Mouse (Mus musculus): Measurements from ENCODE around the gene Gamt. TPM values are rescaled to one million over a fixed set of nuclear protein-coding genes. Genes with fewer than 3 reads are reported as not detected.

The Gamt gene
- polyA plus RNA-seq, 1 experiment from 2014 or later, result 61.2 TPM

- Histone ChIP-seq H3K4me1 (replicated peaks; ENCODE audit: control insufficient read depth, insufficient read depth, low read length) (peaks cover 45% of the 10 kb centered on the region), H3K9me3 (ENCODE audit: control insufficient read depth, low read length) (no peaks in the 10 kb centered on the region), H3K9ac (ENCODE audit: low read length) (peak overlapping the region; percentile 97), H3K27me3 (replicated peaks; ENCODE audit: control insufficient read depth, insufficient read depth, low read length) (no peaks in the 10 kb centered on the region), H3K4me2 (ENCODE audit: low read length) (peak overlapping the region; percentile 92), H3K4me3 (ENCODE audit: low read depth, low read length) (peak overlapping the region; percentile 98), H3K36me3 (ENCODE audit: control insufficient read depth, insufficient read depth, low read length) (peaks cover 16% of the 10 kb centered on the region; the same call in 1 of the 2 replicates), H3K27ac (ENCODE audit: low read depth) (peak overlapping the region; percentile 67; the same call in 1 of the 2 replicates)
- DNase-seq (ENCODE audit: low spot score) (peak; percentile 93), ATAC-seq (replicated peaks; ENCODE audit: low FRiP score, low TSS enrichment, low read depth) (peak; percentile 45; the same call in 1 of the 2 replicates)
- WGBS, result 2% methylated on average over 81 of the region's 81 CpGs
These were observed 3.7 kb upstream of the Gamt start for GRCm38 (mm10) chr10:80264341-80265148.

- H3K36me3 ChIP-seq (ENCODE audit: control insufficient read depth, insufficient read depth, low read length), result peaks cover 21% of the 10 kb centered on the region
- ATAC-seq (replicated peaks; ENCODE audit: low FRiP score, low TSS enrichment, low read depth) (no peak), DNase-seq (ENCODE audit: low spot score) (no peak)
- no peak overlapping the region for H3K27ac ChIP-seq (ENCODE audit: low read depth)
- no peak overlapping the region for H3K4me3 ChIP-seq (ENCODE audit: low read depth, low read length)
- H3K27me3 ChIP-seq (replicated peaks; ENCODE audit: control insufficient read depth, insufficient read depth, low read length), result no peaks in the 10 kb centered on the region
- WGBS, result 89% methylated on average over 10 of the region's 10 CpGs
- H3K4me2 ChIP-seq (ENCODE audit: low read length), result no peak overlapping the region; the same call in 1 of the 2 replicates
- H3K9me3 ChIP-seq (ENCODE audit: control insufficient read depth, low read length), result no peaks in the 10 kb centered on the region
- H3K4me1 ChIP-seq (replicated peaks; ENCODE audit: control insufficient read depth, insufficient read depth, low read length), result peaks cover 43% of the 10 kb centered on the region
- no peak overlapping the region for H3K9ac ChIP-seq (ENCODE audit: low read length)
These were observed 2.1 kb upstream of the Gamt start for GRCm38 (mm10) chr10:80262776-80263365.

- WGBS, result 75% methylated on average over 12 of the region's 12 CpGs
- peaks cover 19% of the 10 kb centered on the region for H3K36me3 ChIP-seq (ENCODE audit: control insufficient read depth, insufficient read depth, low read length)
- no peak for DNase-seq (ENCODE audit: low spot score)
- no peak for ATAC-seq (replicated peaks; ENCODE audit: low FRiP score, low TSS enrichment, low read depth)
- peak overlapping the region; percentile 63 for H3K4me3 ChIP-seq (ENCODE audit: low read depth, low read length)
- peak overlapping the region; percentile 91 for H3K4me2 ChIP-seq (ENCODE audit: low read length)
- no peaks in the 10 kb centered on the region for H3K27me3 ChIP-seq (replicated peaks; ENCODE audit: control insufficient read depth, insufficient read depth, low read length)
- no peaks in the 10 kb centered on the region for H3K9me3 ChIP-seq (ENCODE audit: control insufficient read depth, low read length)
- no peak overlapping the region; the same call in 1 of the 2 replicates for H3K9ac ChIP-seq (ENCODE audit: low read length)
- peaks cover 36% of the 10 kb centered on the region for H3K4me1 ChIP-seq (replicated peaks; ENCODE audit: control insufficient read depth, insufficient read depth, low read length)
- H3K27ac ChIP-seq (ENCODE audit: low read depth), result peak overlapping the region; percentile 99
These were observed 1.4 kb upstream of the Gamt start for GRCm38 (mm10) chr10:80262169-80262568.

GRCm38 (mm10) chr10:80261585-80261968 is 765 bp upstream of the Gamt start:
- under 1% methylated on average over 14 of the region's 14 CpGs for WGBS
- H3K9ac ChIP-seq (ENCODE audit: low read length), result peak overlapping the region; percentile 68

GRCm38 (mm10) chr10:80259861-80260641 is 761 bp downstream of the Gamt start:
- H3K27ac ChIP-seq (ENCODE audit: low read depth), result peak overlapping the region; percentile 99
- peaks cover 21% of the 10 kb centered on the region for H3K4me1 ChIP-seq (replicated peaks; ENCODE audit: control insufficient read depth, insufficient read depth, low read length)
- H3K27me3 ChIP-seq (replicated peaks; ENCODE audit: control insufficient read depth, insufficient read depth, low read length), result no peaks in the 10 kb centered on the region
- no peaks in the 10 kb centered on the region for H3K9me3 ChIP-seq (ENCODE audit: control insufficient read depth, low read length)
- peak overlapping the region; percentile 91 for H3K4me2 ChIP-seq (ENCODE audit: low read length)
- ATAC-seq (replicated peaks; ENCODE audit: low FRiP score, low TSS enrichment, low read depth) (no peak), DNase-seq (ENCODE audit: low spot score) (no peak)
- WGBS, result 10% methylated on average over 19 of the region's 19 CpGs
- H3K4me3 ChIP-seq (ENCODE audit: low read depth, low read length), result peak overlapping the region; percentile 63
- peaks cover 38% of the 10 kb centered on the region for H3K36me3 ChIP-seq (ENCODE audit: control insufficient read depth, insufficient read depth, low read length)
- H3K9ac ChIP-seq (ENCODE audit: low read length), result peak overlapping the region; percentile 50

More at GRCm38 (mm10) chr10:80261585-80261968, 765 bp upstream of the Gamt start:
- peak overlapping the region; percentile 63 for H3K4me3 ChIP-seq (ENCODE audit: low read depth, low read length)
- H3K27ac ChIP-seq (ENCODE audit: low read depth), result peak overlapping the region; percentile 99
- DNase-seq (ENCODE audit: low spot score) (peak; percentile 98), ATAC-seq (replicated peaks; ENCODE audit: low FRiP score, low TSS enrichment, low read depth) (peak; percentile 72)
- H3K4me1 ChIP-seq (replicated peaks; ENCODE audit: control insufficient read depth, insufficient read depth, low read length), result peaks cover 32% of the 10 kb centered on the region
- H3K36me3 ChIP-seq (ENCODE audit: control insufficient read depth, insufficient read depth, low read length), result peaks cover 23% of the 10 kb centered on the region
- H3K4me2 ChIP-seq (ENCODE audit: low read length), result peak overlapping the region; percentile 91
- H3K27me3 ChIP-seq (replicated peaks; ENCODE audit: control insufficient read depth, insufficient read depth, low read length), result no peaks in the 10 kb centered on the region
- no peaks in the 10 kb centered on the region for H3K9me3 ChIP-seq (ENCODE audit: control insufficient read depth, low read length)

- peaks cover 21% of the 10 kb centered on the region for H3K4me1 ChIP-seq (replicated peaks; ENCODE audit: control insufficient read depth, insufficient read depth, low read length)
- peaks cover 45% of the 10 kb centered on the region for H3K36me3 ChIP-seq (ENCODE audit: control insufficient read depth, insufficient read depth, low read length)
- peak overlapping the region; percentile 91 for H3K4me2 ChIP-seq (ENCODE audit: low read length)
- H3K9me3 ChIP-seq (ENCODE audit: control insufficient read depth, low read length), result no peaks in the 10 kb centered on the region
- H3K4me3 ChIP-seq (ENCODE audit: low read depth, low read length), result 0 out of 2 replicates have a peak overlapping the region, but pooled peaks have one; percentile 63
- WGBS, result 78% methylated on average over 6 of the region's 6 CpGs
- no peaks in the 10 kb centered on the region for H3K27me3 ChIP-seq (replicated peaks; ENCODE audit: control insufficient read depth, insufficient read depth, low read length)
- ATAC-seq (replicated peaks; ENCODE audit: low FRiP score, low TSS enrichment, low read depth) (no peak), DNase-seq (ENCODE audit: low spot score) (no peak)
- H3K9ac ChIP-seq (ENCODE audit: low read length), result peak overlapping the region; percentile 50
- peak overlapping the region; percentile 27; the same call in 1 of the 2 replicates for H3K27ac ChIP-seq (ENCODE audit: low read depth)
These were observed 1.4 kb downstream of the Gamt start for GRCm38 (mm10) chr10:80259463-80259805.

- H3K27ac ChIP-seq (ENCODE audit: low read depth), result no peak overlapping the region
- no peak overlapping the region for H3K9ac ChIP-seq (ENCODE audit: low read length)
- 0 out of 2 replicates have a peak overlapping the region, but pooled peaks have one; percentile 91 for H3K4me2 ChIP-seq (ENCODE audit: low read length)
- peaks cover 21% of the 10 kb centered on the region for H3K4me1 ChIP-seq (replicated peaks; ENCODE audit: control insufficient read depth, insufficient read depth, low read length)
- no peaks in the 10 kb centered on the region for H3K27me3 ChIP-seq (replicated peaks; ENCODE audit: control insufficient read depth, insufficient read depth, low read length)
- no peaks in the 10 kb centered on the region for H3K9me3 ChIP-seq (ENCODE audit: control insufficient read depth, low read length)
- no peak for DNase-seq (ENCODE audit: low spot score)
- ATAC-seq (replicated peaks; ENCODE audit: low FRiP score, low TSS enrichment, low read depth), result no peak
- peaks cover 50% of the 10 kb centered on the region for H3K36me3 ChIP-seq (ENCODE audit: control insufficient read depth, insufficient read depth, low read length)
- no peak overlapping the region for H3K4me3 ChIP-seq (ENCODE audit: low read depth, low read length)
- 89% methylated on average over 14 of the region's 14 CpGs for WGBS
These were observed 1.9 kb downstream of the Gamt start for GRCm38 (mm10) chr10:80258752-80259462.

GRCm38 (mm10) chr10:80257936-80258335 is 2.9 kb downstream of the Gamt start:
- H3K4me1 ChIP-seq (replicated peaks; ENCODE audit: control insufficient read depth, insufficient read depth, low read length), result peaks cover 21% of the 10 kb centered on the region
- no peaks in the 10 kb centered on the region for H3K9me3 ChIP-seq (ENCODE audit: control insufficient read depth, low read length)
- peaks cover 59% of the 10 kb centered on the region for H3K36me3 ChIP-seq (ENCODE audit: control insufficient read depth, insufficient read depth, low read length)
- no peak overlapping the region for H3K4me3 ChIP-seq (ENCODE audit: low read depth, low read length)
- H3K27me3 ChIP-seq (replicated peaks; ENCODE audit: control insufficient read depth, insufficient read depth, low read length), result no peaks in the 10 kb centered on the region
- ATAC-seq (replicated peaks; ENCODE audit: low FRiP score, low TSS enrichment, low read depth), result no peak
- 69% methylated on average over 2 of the region's 2 CpGs for WGBS
- H3K27ac ChIP-seq (ENCODE audit: low read depth), result no peak overlapping the region
- H3K9ac ChIP-seq (ENCODE audit: low read length), result no peak overlapping the region
- DNase-seq (ENCODE audit: low spot score), result no peak
- H3K4me2 ChIP-seq (ENCODE audit: low read length), result no peak overlapping the region
